Mouse (Mus musculus) ES-E14 (cell line): Measurements from ENCODE around the gene St3gal4. TPM values are rescaled to one million over a fixed set of nuclear protein-coding genes. Genes with fewer than 3 reads are reported as not detected.

Experiments
- DNase-seq: peaks from one replicate; pipeline ENCODE4 v3.0.0-alpha.2; 2013; ENCODE audit warnings: low read depth, low spot score
- H3K27ac ChIP-seq: 2 replicates; pipeline ENCODE4 v1.5.1; 2012; ENCODE audit warnings: low read depth, mild to moderate bottlenecking, low read length, moderate library complexity, mixed read lengths; ENCODE audit not compliant: poor library complexity, insufficient read depth, severe bottlenecking
- H3K36me3 ChIP-seq: 2 replicates; pipeline ENCODE4 v1.6.1; 2012; ENCODE audit warnings: mild to moderate bottlenecking, low read length, moderate library complexity, mixed read lengths; ENCODE audit not compliant: control insufficient read depth, poor library complexity, insufficient read depth, severe bottlenecking
- H3K4me1 ChIP-seq, 2 experiments: fragments of 150-350 bp in 1 of 2; sonication (generic) in 1 of 2; 2 replicates each; pipeline ENCODE4 v1.6.1; 2012; ENCODE audit warnings: low read length in 2 of 2, mild to moderate bottlenecking in 1 of 2, mixed read lengths in 1 of 2; ENCODE audit not compliant: control insufficient read depth in 2 of 2, insufficient read depth in 2 of 2, poor library complexity in 1 of 2
- H3K4me3 ChIP-seq, 2 experiments: fragments of 150-350 bp in 1 of 2; sonication (generic) in 1 of 2; 2 replicates each; pipeline ENCODE4 v1.5.1; 2012; ENCODE audit warnings: low read length in 2 of 2, low read depth in 1 of 2, mild to moderate bottlenecking in 1 of 2, mixed read lengths in 1 of 2; ENCODE audit not compliant: insufficient read depth in 1 of 2, poor library complexity in 1 of 2, severe bottlenecking in 1 of 2
- H3K9ac ChIP-seq: 2 replicates; pipeline ENCODE4 v1.6.1; 2012; ENCODE audit warnings: low read depth, mild to moderate bottlenecking, low read length, mixed read lengths; ENCODE audit not compliant: poor library complexity, insufficient read depth, severe bottlenecking
- H3K9me3 ChIP-seq: fragments of 150-350 bp; sonication (generic); 2 replicates; pipeline ENCODE4 v1.6.1; 2012; ENCODE audit warnings: low read depth, mild to moderate bottlenecking, low read length; ENCODE audit not compliant: control insufficient read depth, insufficient read depth
- CHD2 ChIP-seq: IDR thresholded peaks from 2 replicates; pipeline ENCODE4 v1.6.1; 2014; ENCODE audit warnings: mild to moderate bottlenecking, low read depth, low read length, inconsistent platforms
- HCFC1 ChIP-seq: IDR thresholded peaks from 2 replicates; pipeline ENCODE4 v1.6.1; 2012; ENCODE audit warnings: low read length, inconsistent platforms, borderline replicate concordance; ENCODE audit not compliant: insufficient read depth
- MAFK ChIP-seq: IDR thresholded peaks from 2 replicates; pipeline ENCODE4 v1.6.1; 2014; ENCODE audit warnings: mild to moderate bottlenecking, low read depth, low read length, inconsistent platforms; ENCODE audit not compliant: insufficient read depth
- ZC3H11A ChIP-seq: IDR thresholded peaks from 2 replicates; pipeline ENCODE4 v1.6.1; 2012; ENCODE audit warnings: low read depth, mild to moderate bottlenecking, inconsistent platforms, low read length, borderline replicate concordance
- ZNF384 ChIP-seq: IDR thresholded peaks from 2 replicates; pipeline ENCODE4 v1.6.1; 2012; ENCODE audit warnings: low read depth, low read length, inconsistent platforms
- in situ Hi-C, 2 experiments: fragments of 600-800 bp; cut with MboI; formaldehyde crosslinking; loops; one replicate each; pipeline ENCODE4 v1.15.1; 2025; ENCODE audit warnings: low sequenced_read_pairs in 2 of 2, inconsistent platforms in 1 of 2; ENCODE audit not compliant: unreplicated experiment in 2 of 2
- total RNA-seq: library from RNA; depleted of rRNA; stranded (reverse); fragments of 300-350 nt; gene quantifications from 2 replicates; pipeline ENCODE4 v1.2.3, GENCODE M21; 2012

St3gal4 gene
- total RNA-seq, 1 experiment = 9.7 TPM

DNA sequence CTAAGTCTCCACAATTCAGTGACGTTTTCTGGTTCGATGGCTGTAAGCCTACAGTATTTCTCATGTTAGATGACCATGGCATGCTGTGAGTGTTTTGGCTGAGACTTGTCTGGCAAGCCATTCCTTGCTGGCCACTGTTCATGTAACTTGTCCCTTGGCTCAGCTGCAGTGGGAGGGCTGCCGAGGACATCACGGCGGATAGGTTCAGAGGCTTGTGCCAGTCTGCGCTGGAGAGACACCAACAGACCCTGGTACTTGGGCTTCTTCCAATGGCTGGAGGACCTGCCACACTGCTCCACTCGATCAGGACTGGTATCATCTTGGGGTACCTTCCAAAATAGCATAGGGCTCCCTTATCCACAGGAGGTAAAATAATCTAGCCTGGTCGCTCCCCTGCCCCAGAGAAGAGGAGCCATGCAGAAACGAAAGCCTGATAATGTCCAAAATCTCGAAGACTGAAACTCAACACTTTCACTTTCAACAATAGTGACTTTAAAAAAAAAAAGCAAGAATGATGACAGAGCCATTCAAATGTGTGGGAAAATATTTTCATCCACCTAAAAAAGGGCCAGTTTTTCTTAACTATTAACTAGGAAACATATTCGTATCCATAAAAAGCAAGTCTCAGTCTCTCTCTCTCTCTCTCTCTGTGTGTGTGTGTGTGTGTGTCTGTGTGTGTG is 44.1 kb upstream of the St3gal4 start:
- peaks cover 5% of the 10 kb centered on the region for H3K36me3 ChIP-seq
- no peak overlapping the region for H3K27ac ChIP-seq
- H3K9me3 ChIP-seq = no peaks in the 10 kb centered on the region
- H3K9ac ChIP-seq = no peak overlapping the region
- in situ Hi-C loops = loop anchor here (10.0 to 25.0 kb wide), 3 partner anchors 301 to 676 kb away; partner anchors contain the start of gene Kirrel3 (in 1 of the 2)
- DNase-seq = no peak
- no peaks in the 10 kb centered on the region for H3K4me1 ChIP-seq
- TF ChIP-seq CHD2 (no peak), HCFC1 (no peak), ZC3H11A (no peak), MAFK (no peak), ZNF384 (no peak)
- no peak overlapping the region for H3K4me3 ChIP-seq

DNA sequence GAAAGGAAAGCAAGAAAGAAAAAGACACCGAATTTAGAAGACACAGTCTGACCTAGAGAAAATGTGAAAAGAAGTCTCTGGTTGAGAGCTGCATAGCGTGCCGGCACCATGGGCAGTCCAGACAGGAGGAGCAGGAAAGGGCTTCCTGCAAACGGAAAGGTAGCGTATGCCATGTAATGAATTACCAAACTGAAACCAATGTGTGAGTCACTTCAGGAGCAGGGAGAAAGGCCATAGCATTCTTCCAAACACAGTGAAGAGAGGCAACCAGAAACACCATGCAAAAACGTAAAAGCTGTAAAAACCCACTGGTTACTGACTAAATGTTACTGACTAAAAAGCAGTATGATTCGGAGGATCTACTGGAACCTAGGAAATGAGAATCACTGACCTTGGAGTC is 42.7 kb upstream of the St3gal4 start:
- H3K36me3 ChIP-seq = peaks cover 8% of the 10 kb centered on the region
- H3K27ac ChIP-seq = no peak overlapping the region
- no peaks in the 10 kb centered on the region for H3K4me1 ChIP-seq
- no peak for TF ChIP-seq HCFC1
- TF ChIP-seq MAFK = no peak
- no peak for TF ChIP-seq CHD2
- no peak for TF ChIP-seq ZC3H11A
- TF ChIP-seq ZNF384 = no peak
- H3K9me3 ChIP-seq = no peaks in the 10 kb centered on the region
- H3K4me3 ChIP-seq = no peak overlapping the region
- no peak for DNase-seq
- in situ Hi-C loops = loop anchor here (10.0 to 25.0 kb wide), 3 partner anchors 299 to 674 kb away; partner anchors contain the start of gene Kirrel3 (in 1 of the 2)
- no peak overlapping the region for H3K9ac ChIP-seq

DNA sequence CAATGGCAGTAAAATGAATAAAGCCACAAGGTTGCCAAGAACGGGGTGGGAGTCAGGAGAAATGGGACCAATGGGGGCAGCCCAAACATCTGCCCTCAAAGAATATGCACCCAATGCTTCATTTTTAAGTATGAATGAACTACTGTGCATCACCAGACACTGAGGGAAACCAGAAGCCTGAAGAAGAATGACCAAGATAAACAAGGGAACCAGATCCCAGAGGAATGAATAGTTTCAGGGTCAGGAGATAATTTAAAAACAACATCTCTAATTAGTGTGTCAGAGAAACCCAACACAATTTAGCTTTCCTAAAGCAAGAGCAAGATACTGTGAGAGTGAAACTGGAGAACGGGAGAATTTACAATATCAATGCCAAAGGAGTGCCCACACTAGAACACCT is 41.6 kb upstream of the St3gal4 start:
- TF ChIP-seq CHD2 = no peak
- TF ChIP-seq HCFC1 = no peak
- TF ChIP-seq MAFK = no peak
- TF ChIP-seq ZNF384 = no peak
- no peak for TF ChIP-seq ZC3H11A
- Histone ChIP-seq H3K9me3 (no peaks in the 10 kb centered on the region), H3K9ac (no peak overlapping the region), H3K4me1 (no peaks in the 10 kb centered on the region), H3K4me3 (no peak overlapping the region), H3K36me3 (peaks cover 15% of the 10 kb centered on the region), H3K27ac (no peak overlapping the region)
- no peak for DNase-seq
- in situ Hi-C loops = loop anchor here (10.0 to 25.0 kb wide), 3 partner anchors 298 to 673 kb away; partner anchors contain the start of gene Kirrel3 (in 1 of the 2)

DNA sequence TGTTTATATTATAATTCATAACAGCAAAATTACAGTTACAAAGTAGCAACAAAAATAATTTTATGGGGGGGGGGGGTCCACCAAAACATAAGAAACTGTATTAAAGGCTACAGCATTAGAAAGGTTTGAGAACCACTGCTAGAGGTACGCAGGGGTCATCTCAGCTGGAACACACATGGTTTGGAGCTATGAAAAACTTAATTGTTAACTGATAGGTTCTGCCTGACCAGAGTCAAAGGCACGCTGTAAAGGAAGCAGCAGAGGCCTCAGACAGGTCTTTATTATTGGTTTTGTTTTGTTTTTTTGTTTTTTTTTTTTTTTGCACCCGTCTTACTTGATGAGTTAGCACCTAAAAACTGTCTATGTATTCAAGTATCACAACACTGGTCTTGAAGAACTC is 39.4 kb upstream of the St3gal4 start:
- Histone ChIP-seq H3K27ac (no peak overlapping the region), H3K4me3 (no peak overlapping the region), H3K4me1 (no peaks in the 10 kb centered on the region), H3K9me3 (no peaks in the 10 kb centered on the region), H3K36me3 (peaks cover 15% of the 10 kb centered on the region), H3K9ac (no peak overlapping the region)
- in situ Hi-C loops = loop anchor here (25.0 kb wide), 2 partner anchors 296 to 671 kb away; partner anchors contain the start of gene Kirrel3 (in 1 of the 2)
- TF ChIP-seq HCFC1 (no peak), CHD2 (no peak), MAFK (no peak), ZNF384 (no peak), ZC3H11A (no peak)
- no peak for DNase-seq

DNA sequence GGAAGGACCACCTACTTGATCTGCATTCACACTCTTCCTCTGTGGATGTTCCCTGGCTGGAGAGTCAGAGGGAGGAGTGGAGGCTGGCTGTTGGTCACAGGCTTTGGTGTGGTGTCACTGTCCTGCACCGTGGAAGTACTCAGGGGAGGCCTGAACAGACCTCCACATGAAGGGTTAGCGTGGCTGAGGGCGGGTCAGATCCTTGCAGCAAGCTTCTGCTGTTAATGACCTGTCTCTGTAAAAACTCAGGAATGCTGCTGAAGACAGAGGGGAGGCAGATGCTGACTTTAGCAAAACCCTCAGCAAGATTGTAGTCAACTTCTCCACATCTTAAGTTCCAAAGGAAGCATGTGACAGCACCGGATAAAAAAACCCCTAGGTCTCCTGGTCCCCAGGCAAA is 37.8 kb upstream of the St3gal4 start:
- in situ Hi-C loops = loop anchor here (25.0 kb wide), 2 partner anchors 295 to 670 kb away; partner anchors contain the start of gene Kirrel3 (in 1 of the 2)
- no peak for DNase-seq
- no peaks in the 10 kb centered on the region for H3K9me3 ChIP-seq
- no peaks in the 10 kb centered on the region for H3K4me1 ChIP-seq
- H3K4me3 ChIP-seq = no peak overlapping the region
- no peak for TF ChIP-seq ZNF384
- no peak for TF ChIP-seq ZC3H11A
- TF ChIP-seq MAFK = no peak
- TF ChIP-seq HCFC1 = no peak
- no peak for TF ChIP-seq CHD2
- H3K9ac ChIP-seq = no peak overlapping the region
- no peak overlapping the region for H3K27ac ChIP-seq
- peaks cover 11% of the 10 kb centered on the region for H3K36me3 ChIP-seq
